Mouse (Mus musculus) brain, adult 2 months (tissue): ENCODE results near the gene Stag2.

Experiments
- DNase-seq: peaks from one replicate; pipeline ENCODE4 v3.0.0; 2011; ENCODE audit warnings: low read depth, low spot score

Stag2 gene

GRCm38 (mm10) chrX:42215742-42216141 lies 66.6 kb downstream of the Stag2 start:
- DNase-seq = no peak

DNA sequence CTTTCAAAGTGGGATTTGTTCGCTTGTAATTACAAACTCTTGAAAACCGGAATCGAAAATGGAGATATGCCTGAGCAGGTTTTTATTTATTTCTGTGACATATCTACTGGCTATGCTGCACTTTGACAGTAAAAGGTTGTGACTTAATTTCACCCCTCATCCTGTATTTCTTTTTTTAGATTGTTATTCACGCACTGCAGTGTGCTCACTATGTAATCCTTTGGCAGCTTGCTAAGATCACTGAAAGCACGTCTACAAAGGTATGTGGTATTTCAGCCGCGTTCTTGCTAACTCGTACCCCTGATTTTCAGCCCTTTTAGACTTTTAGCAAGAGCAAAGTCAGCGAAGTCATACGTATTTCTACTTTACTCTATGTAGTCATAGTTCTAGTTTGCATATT lies 101.2 kb downstream of the Stag2 start:
- peak; percentile 3 for DNase-seq

DNA sequence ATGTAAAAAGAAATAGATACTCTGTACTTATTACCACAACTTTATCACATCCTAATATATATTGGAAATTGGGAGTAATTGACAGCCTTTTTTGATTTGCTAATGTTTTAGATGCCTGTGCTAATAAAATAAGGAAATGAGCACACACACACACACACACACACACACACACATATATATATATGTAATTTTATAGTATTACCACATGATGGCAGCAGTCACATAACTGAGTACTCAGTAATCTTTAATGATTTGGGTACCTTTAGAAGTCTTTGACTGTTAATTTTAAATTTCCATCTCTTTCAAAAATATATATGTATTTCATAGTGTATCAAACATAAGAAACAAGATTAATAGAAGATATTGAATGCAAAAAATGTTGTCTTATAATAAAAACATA lies 123.6 kb downstream of the Stag2 start:
- peak; percentile 3 for DNase-seq

DNA sequence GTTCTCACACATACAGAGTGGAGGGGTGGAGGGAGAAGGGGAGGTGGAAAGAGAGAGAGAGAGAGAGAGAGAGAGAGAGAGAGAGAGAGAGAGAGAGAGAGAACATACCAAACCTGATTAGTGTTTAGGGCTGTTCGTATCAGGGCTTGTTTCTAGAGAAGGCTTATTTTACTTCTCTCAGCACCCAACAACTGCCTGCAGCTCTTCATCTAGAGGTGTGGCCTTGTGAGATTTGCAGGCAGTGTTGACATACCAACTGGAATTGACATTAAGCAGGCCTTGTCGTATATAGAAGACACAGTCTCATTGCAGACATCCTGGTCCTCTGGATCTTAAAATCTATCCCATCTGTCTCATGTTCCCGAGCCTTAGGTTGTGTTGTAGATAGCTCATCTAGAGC lies 141.1 kb downstream of the Stag2 start:
- DNase-seq = no peak

- no peak for DNase-seq
Observed at GRCm38 (mm10) chrX:42315231-42315630, 166.1 kb downstream of the Stag2 start.

DNA sequence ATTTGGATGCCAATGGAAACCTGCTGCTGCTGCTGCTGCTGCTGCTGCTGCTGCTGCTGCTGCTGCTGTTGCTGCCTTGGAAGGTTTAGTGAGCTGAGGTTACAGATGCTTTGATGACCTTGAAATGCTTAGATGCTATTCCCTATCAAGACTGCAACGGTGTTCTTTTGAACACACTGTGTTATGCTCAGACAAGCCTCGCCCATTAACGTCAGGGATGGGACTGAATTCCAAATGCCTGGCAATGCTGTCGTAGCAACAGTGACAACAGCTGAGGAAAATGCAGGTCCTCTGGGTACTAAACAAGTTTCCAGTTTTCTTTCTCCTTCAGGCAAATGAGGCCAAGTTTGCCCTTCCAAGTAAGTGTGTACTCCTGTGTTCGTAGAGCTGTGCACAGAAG lies 171.3 kb downstream of the Stag2 start:
- DNase-seq = no peak

DNA sequence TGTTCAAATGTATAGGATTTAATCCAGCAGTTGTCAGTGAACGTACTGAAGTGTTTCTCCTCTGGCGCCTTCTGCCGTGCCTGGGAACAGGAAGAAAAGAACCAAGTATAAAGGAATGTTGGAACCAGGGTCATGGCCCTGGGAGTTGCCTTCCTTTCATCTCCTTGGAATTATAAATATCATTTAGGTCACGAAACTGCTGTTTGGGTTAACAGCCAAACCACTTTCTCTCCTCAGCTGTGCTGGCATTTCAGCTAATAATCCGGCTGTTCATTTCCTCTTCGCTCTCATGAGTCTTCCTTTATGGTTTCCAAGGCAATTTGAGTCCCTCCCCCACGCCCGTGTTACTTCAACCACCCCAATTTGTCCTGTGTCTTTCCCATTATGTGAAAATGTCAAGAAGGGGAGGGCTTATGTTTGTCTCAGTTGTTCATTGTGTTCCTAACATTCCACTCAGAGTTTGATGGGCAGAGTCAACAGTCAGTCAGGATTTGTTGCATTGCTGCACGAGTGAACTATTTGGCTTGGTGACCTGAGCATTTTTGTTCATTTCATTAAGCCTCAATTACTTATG lies 172.2 kb downstream of the Stag2 start:
- no peak for DNase-seq

- no peak for DNase-seq
Observed at GRCm38 (mm10) chrX:42324848-42325247, 175.7 kb downstream of the Stag2 start.
